Mouse (Mus musculus) embryonic facial prominence, embryonic 11.5 days (tissue): Measurements from ENCODE around the gene Phtf2. TPM values are rescaled to one million over a fixed set of nuclear protein-coding genes. Genes with fewer than 3 reads are reported as not detected.
"Not testable (repeated sequence)": the region's sequence is repeated elsewhere in the genome, so short reads cannot be mapped to it uniquely, and the experiment has no call there.

Source experiments
- ATAC-seq: fragments of 200-750 bp; cut with Nextera tagmentation; replicated peaks from 2 replicates; pipeline ENCODE4 v1.8.0; 2017; ENCODE audit warnings: low read depth; ENCODE audit not compliant: insufficient number of reproducible peaks, low FRiP score, low TSS enrichment
- DNase-seq: peaks from one replicate; pipeline ENCODE4 v3.0.0-alpha.2; 2015; ENCODE audit warnings: low spot score
- H3K27ac ChIP-seq: fragments of 300-500 bp; sonication (generic); replicated peaks from 2 replicates; pipeline ENCODE4 v1.5.1; 2014; ENCODE audit warnings: mild to moderate bottlenecking, low read depth, low read length, control low read depth
- H3K27me3 ChIP-seq: fragments of 300-500 bp; sonication (generic); 2 replicates; pipeline ENCODE4 v1.6.1; 2014; ENCODE audit warnings: mild to moderate bottlenecking, low read length, moderate library complexity, mixed read lengths; ENCODE audit not compliant: control insufficient read depth, insufficient read depth
- H3K36me3 ChIP-seq: fragments of 300-500 bp; sonication (generic); replicated peaks from 2 replicates; pipeline ENCODE4 v1.6.1; 2014; ENCODE audit warnings: low read depth, mild to moderate bottlenecking, low read length, moderate library complexity, mixed read lengths; ENCODE audit not compliant: control insufficient read depth, insufficient read depth
- H3K4me1 ChIP-seq: fragments of 300-500 bp; sonication (generic); 2 replicates; pipeline ENCODE4 v1.6.1; 2014; ENCODE audit warnings: low read length, mixed read lengths; ENCODE audit not compliant: control insufficient read depth, insufficient read depth
- H3K4me2 ChIP-seq: fragments of 300-500 bp; sonication (generic); 2 replicates; pipeline ENCODE4 v1.6.1; 2014; ENCODE audit warnings: low read depth, mild to moderate bottlenecking, control low read depth, low read length, moderate library complexity
- H3K4me3 ChIP-seq: fragments of 300-500 bp; sonication (generic); 2 replicates; pipeline ENCODE4 v1.5.1; 2014; ENCODE audit warnings: low read depth, low read length, control low read depth
- H3K9ac ChIP-seq: fragments of 300-500 bp; sonication (generic); replicated peaks from 2 replicates; pipeline ENCODE4 v1.6.1; 2014; ENCODE audit warnings: mild to moderate bottlenecking, control low read depth, low read length
- H3K9me3 ChIP-seq: fragments of 300-500 bp; sonication (generic); replicated peaks from 2 replicates; pipeline ENCODE4 v1.6.1; 2016; ENCODE audit warnings: mild to moderate bottlenecking, low read length, inconsistent platforms, mixed read lengths; ENCODE audit not compliant: control insufficient read depth
- WGBS: fragments of 180-500 bp; shearing (Covaris S2); extraction: QIAGEN DNeasy Blood & Tissue Kit; methylation state at CpG from one replicate; pipeline ENCODE4 v1.1.7; 2014; 5-methylcytosine and 5-hydroxymethylcytosine counted together
- polyA plus RNA-seq: library from polyadenylated mRNA; unstranded; fragments of >200 nt; fragmentation: Nextera tagmentation; extraction: Ambion mirVana; gene quantifications from 2 replicates; pipeline ENCODE4 v1.2.1, GENCODE M21; 2014

Phtf2 gene
- polyA plus RNA-seq, 1 experiment from 2014 or later = 21.0 TPM

GRCm38 (mm10) chr5:20786471-20786870, 95.5 kb downstream of the Phtf2 start:
- not testable (repeated sequence) for DNase-seq, ATAC-seq, H3K4me1 ChIP-seq, H3K27me3 ChIP-seq, H3K27ac ChIP-seq, H3K36me3 ChIP-seq, H3K9ac ChIP-seq, H3K9me3 ChIP-seq, H3K4me3 ChIP-seq, H3K4me2 ChIP-seq
- WGBS = 87% methylated on average over 3 of the region's 5 CpGs

- H3K9ac ChIP-seq = no peak overlapping the region
- H3K4me1 ChIP-seq = no peaks in the 10 kb centered on the region
- H3K27ac ChIP-seq = no peak overlapping the region
- no peaks in the 10 kb centered on the region for H3K9me3 ChIP-seq
- H3K36me3 ChIP-seq = no peaks in the 10 kb centered on the region
- no peak overlapping the region for H3K4me3 ChIP-seq
- H3K4me2 ChIP-seq = no peak overlapping the region
- ATAC-seq (no peak), DNase-seq (no peak)
- 89% methylated on average over 1 of the region's 1 CpGs for WGBS
- no peaks in the 10 kb centered on the region for H3K27me3 ChIP-seq
Observed at GRCm38 (mm10) chr5:20781116-20781515, 100.8 kb downstream of the Phtf2 start.

- WGBS = 57% methylated on average over 2 of the region's 2 CpGs
- ATAC-seq = no peak
- H3K27me3 ChIP-seq = no peaks in the 10 kb centered on the region
- no peak overlapping the region for H3K27ac ChIP-seq
- no peaks in the 10 kb centered on the region for H3K36me3 ChIP-seq
- H3K4me1 ChIP-seq = no peaks in the 10 kb centered on the region
- no peak overlapping the region for H3K4me2 ChIP-seq
- no peaks in the 10 kb centered on the region for H3K9me3 ChIP-seq
- H3K4me3 ChIP-seq = no peak overlapping the region
- H3K9ac ChIP-seq = no peak overlapping the region
- no peak for DNase-seq
Observed at GRCm38 (mm10) chr5:20779191-20779590, 102.7 kb downstream of the Phtf2 start.

- Histone ChIP-seq H3K4me2 (no peak overlapping the region), H3K27ac (0 out of 2 replicates have a peak overlapping the region, but pooled peaks have one; percentile 47), H3K36me3 (no peaks in the 10 kb centered on the region), H3K27me3 (no peaks in the 10 kb centered on the region), H3K9me3 (no peaks in the 10 kb centered on the region), H3K9ac (no peak overlapping the region), H3K4me3 (no peak overlapping the region), H3K4me1 (no peaks in the 10 kb centered on the region)
- WGBS = 80% methylated on average over 8 of the region's 8 CpGs
- no peak for ATAC-seq
- DNase-seq = no peak
Observed at GRCm38 (mm10) chr5:20778274-20778984, 103.5 kb downstream of the Phtf2 start.

GRCm38 (mm10) chr5:20773341-20773740, 108.6 kb downstream of the Phtf2 start:
- WGBS = 55% methylated on average over 3 of the region's 3 CpGs

GRCm38 (mm10) chr5:20765365-20765920, 116.5 kb downstream of the Phtf2 start:
- H3K4me3 ChIP-seq = no peak overlapping the region
- 94% methylated on average over 7 of the region's 7 CpGs for WGBS
- no peak overlapping the region for H3K9ac ChIP-seq
- H3K9me3 ChIP-seq = no peaks in the 10 kb centered on the region
- no peaks in the 10 kb centered on the region for H3K36me3 ChIP-seq
- no peak overlapping the region for H3K27ac ChIP-seq
- DNase-seq = no peak
- H3K4me2 ChIP-seq = no peak overlapping the region
- no peak for ATAC-seq
- no peaks in the 10 kb centered on the region for H3K27me3 ChIP-seq
- no peaks in the 10 kb centered on the region for H3K4me1 ChIP-seq

More at GRCm38 (mm10) chr5:20773341-20773740, 108.6 kb downstream of the Phtf2 start:
- peak; percentile 70 for DNase-seq
- Histone ChIP-seq H3K4me3 (no peak overlapping the region), H3K9ac (no peak overlapping the region), H3K4me2 (no peak overlapping the region), H3K9me3 (no peaks in the 10 kb centered on the region), H3K27me3 (no peaks in the 10 kb centered on the region), H3K27ac (no peak overlapping the region), H3K4me1 (no peaks in the 10 kb centered on the region), H3K36me3 (no peaks in the 10 kb centered on the region)
- no peak for ATAC-seq

- whole genome bisulfite sequencing = 92% methylated on average over 3 of the region's 3 CpGs
- not testable (repeated sequence) for H3K4me2 ChIP-seq, H3K9ac ChIP-seq, H3K36me3 ChIP-seq, H3K4me3 ChIP-seq, ATAC-seq, DNase-seq, H3K27me3 ChIP-seq, H3K9me3 ChIP-seq, H3K4me1 ChIP-seq, H3K27ac ChIP-seq
Observed at GRCm38 (mm10) chr5:20762441-20762840, 119.5 kb downstream of the Phtf2 start.

GRCm38 (mm10) chr5:20760368-20761162, 121.4 kb downstream of the Phtf2 start:
- no peak overlapping the region for H3K9ac ChIP-seq
- H3K4me1 ChIP-seq = no peaks in the 10 kb centered on the region
- no peak for DNase-seq
- no peaks in the 10 kb centered on the region for H3K9me3 ChIP-seq
- H3K4me2 ChIP-seq = no peak overlapping the region
- ATAC-seq = no peak
- 91% methylated on average over 12 of the region's 12 CpGs for WGBS
- no peaks in the 10 kb centered on the region for H3K36me3 ChIP-seq
- no peaks in the 10 kb centered on the region for H3K27me3 ChIP-seq
- no peak overlapping the region for H3K27ac ChIP-seq
- H3K4me3 ChIP-seq = no peak overlapping the region
